Mouse (Mus musculus): ENCODE results near the gene Bpifb6.

Gene Bpifb6

DNA sequence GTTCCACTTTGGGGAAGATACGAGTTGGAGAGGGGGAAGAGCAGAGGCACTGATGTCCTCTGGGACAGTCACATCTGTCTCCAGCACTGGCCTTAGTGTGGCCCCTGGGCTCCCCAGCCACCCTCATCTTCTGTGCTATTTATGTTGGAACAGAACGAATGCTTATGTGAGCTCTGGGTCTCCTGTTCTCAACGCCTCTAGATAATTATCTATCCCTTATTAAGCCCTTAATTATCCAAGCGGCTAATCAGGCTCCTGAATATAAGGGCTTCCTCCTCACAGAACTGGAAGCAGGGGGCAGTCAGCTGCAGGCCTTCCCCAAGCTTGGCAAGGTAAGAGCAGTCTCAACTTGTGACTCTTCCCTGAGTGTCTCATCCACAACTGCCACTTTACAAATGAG lies at the start of gene Bpifb6:
Gene Bpifb6 (plus strand): TSS at position 301 of the 400 bp plus-strand sequence.
- no peak for DNase-seq (ENCODE audit: low read depth, low spot score)

- DNase-seq (ENCODE audit: low read depth, low spot score) = peak; percentile 64
Observed at GRCm38 (mm10) chr2:153851030-153851360, 49.2 kb upstream of the Bpifb6 start.

DNA sequence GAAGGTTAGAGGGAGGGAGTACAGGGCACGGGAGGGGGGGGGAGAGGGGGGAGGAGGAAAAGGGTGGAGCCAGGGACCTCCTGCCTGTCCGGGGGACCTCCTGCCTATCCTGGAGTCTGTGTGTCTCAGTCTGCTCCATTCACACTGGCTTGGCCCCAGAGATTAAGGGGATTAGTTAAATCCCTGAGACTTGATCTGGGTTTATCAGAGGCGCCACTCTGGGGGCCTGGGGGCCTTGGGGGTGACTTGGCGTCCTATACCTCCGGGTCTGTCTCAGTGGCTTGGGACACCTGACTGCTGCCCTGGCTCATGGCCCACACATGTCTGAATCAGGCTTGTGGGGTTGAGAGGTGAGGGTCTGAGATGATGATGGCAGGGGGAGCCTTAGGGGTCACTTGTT lies 46.6 kb upstream of the Bpifb6 start:
- no peak for DNase-seq (ENCODE audit: low read depth, low spot score)

DNA sequence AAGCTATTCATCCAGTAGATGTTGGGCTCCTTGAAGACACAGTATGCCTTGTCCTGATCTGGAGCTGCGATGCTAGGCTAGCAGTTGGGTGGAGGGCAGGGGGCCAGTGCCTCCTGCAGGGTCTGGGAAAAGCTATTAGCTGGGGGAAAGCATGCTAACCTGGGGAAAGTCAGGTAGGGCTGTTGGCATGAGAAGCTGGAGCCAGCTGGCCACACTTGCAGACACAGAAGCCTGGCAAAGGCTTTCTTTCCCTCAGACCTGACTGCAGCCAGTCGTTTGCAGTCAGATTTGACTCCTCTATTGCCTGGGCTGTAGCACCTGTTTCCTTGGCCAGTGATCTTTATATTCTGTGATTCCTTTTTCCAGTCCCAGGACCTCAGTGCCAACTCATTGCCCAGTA lies 40.6 kb upstream of the Bpifb6 start:
- no peak for DNase-seq (ENCODE audit: low read depth, low spot score)

DNA sequence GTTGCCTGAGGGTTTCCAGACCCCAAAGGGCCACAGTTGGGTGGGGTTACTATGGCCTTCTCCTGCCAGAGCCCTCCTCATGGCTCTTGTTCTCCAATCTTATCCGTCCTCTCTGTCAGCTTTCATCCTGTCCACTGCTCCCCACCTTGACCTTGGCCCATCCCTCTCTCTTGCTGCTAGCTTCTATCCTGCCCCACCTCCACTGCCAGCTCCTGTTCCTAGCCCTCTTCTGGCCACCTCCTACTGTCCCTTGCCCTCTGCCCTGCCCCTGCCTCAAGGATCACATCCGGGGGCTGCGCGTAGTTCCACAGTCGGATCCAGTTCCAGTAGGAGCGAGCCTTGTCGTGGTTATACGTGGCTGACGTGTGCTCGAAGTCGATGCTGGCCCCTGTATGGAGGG lies 39.9 kb upstream of the Bpifb6 start:
- DNase-seq (ENCODE audit: low read depth, low spot score) = no peak

GRCm38 (mm10) chr2:153860715-153861114 lies 39.5 kb upstream of the Bpifb6 start:
- no peak for DNase-seq (ENCODE audit: low read depth, low spot score)

- DNase-seq (ENCODE audit: low read depth, low spot score) = no peak
Observed at GRCm38 (mm10) chr2:153861960-153862359, 38.2 kb upstream of the Bpifb6 start.

DNA sequence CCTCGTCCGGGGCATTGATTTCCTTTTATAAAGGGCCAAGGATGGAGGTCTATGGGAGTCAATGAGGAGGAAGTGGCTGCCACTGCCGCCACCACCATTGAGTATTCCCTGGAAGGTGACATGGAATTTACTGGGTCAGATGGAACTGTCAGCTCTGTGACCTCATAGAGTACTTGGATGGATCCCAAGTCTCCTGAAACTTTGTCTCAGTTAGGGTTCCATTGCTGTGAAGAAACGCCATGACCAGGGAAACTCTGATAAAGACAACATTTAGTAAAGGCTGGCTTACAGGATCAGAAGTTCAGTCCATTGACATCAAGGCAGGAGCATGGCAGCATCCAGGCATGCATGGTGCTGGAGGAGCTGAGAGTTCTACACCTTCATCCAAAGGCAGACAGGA lies 29.2 kb upstream of the Bpifb6 start, which contains the start of gene Sun5:
Gene Sun5 (minus strand): TSS at position 101 of the 400 bp plus-strand sequence.
- no peak for DNase-seq (ENCODE audit: low read depth, low spot score)

DNA sequence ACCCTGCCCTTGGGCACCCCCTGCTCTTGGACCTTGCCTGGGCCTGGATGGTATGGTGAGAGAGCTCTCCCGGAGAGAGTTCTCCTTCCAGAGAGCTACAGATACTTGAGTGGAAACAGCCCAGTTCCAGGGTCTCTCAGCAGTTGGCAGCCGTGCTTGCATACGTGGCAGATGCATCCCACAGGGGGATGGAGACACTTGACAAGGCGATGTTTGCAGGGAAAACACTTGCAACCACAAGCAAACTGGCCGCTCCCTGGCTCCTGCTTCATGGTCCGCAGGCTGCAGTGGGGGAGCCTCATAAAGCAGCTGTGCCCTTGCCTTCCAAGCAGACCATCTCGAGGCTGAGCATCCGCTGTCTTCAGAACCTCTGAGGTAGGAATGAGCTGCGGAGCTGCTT lies 25.4 kb upstream of the Bpifb6 start, which contains the start of gene Bpifb2:
Gene Bpifb2 (plus strand): TSS at position 301 of the 400 bp plus-strand sequence.
- no peak for DNase-seq (ENCODE audit: low read depth, low spot score)

- DNase-seq (ENCODE audit: low read depth, low spot score) = no peak
Observed at GRCm38 (mm10) chr2:153899111-153899510, 1.1 kb upstream of the Bpifb6 start.

DNA sequence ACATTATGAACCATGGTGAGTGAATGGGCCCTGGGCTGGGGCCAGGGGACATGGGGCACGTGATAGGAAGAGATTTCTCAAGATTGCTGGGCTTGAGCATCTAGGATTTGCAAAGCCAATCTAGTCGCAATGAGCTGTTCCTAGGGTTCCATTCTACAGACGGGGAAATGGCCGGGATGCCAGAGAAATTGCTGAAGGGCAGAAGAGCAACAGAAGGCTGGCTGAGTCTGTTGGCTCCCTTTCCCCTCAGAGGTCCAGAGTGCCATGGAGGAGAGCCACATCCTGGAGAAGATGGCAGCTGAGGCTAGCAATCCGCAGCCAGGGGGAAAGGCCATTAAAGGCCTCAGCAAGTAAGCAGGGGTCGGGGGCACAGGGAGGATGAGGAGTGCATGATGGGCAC lies 2.5 kb downstream of the Bpifb6 start:
- no peak for DNase-seq (ENCODE audit: low read depth, low spot score)

DNA sequence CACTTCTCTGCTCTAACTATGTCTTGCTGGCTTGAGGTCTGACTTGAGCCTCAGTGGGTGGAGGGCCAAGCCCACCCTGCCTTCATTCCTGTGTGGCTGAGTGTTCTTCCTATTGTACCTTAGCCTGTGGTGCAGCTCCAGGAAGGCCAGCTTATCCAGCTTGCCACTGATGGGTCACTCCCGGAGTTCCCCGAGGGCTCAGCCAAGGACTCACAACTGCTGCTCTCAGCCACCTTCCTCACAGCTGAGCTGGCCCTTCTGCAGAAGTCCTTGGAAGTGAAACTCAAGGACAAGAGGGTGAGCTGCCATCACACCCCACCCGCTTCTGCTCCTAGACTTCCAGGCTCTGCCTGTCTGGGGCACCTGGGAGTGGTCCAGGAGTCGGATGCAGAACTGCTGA lies 6.4 kb downstream of the Bpifb6 start:
- DNase-seq (ENCODE audit: low read depth, low spot score) = no peak

- DNase-seq (ENCODE audit: low read depth, low spot score) = no peak
Observed at GRCm38 (mm10) chr2:153914151-153914550, 14.0 kb downstream of the Bpifb6 start.

DNA sequence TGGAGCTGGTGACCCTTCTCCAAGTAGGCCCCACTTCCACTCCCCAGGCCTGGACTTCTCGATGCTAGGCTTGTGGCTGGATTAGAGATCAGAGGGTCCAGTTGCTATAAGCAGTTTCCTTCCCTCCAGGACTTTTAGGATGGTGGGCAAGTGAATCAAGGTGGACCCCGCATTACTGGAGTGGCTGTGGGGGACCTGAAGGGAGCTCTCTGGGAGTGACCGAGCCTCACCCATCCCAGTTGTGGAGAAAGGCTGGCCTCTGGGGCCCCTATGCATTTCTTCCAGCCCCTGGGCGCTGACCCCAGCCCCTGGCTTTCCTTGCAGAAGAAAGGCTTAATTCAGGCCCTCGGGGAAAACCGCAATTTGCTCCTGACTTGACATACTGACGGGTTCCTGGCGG lies 17.7 kb downstream of the Bpifb6 start, which contains the start of gene Bpifb3:
Gene Bpifb3 (plus strand): TSS at position 301 of the 400 bp plus-strand sequence.
- no peak for DNase-seq (ENCODE audit: low read depth, low spot score)

- DNase-seq (ENCODE audit: low read depth, low spot score) = no peak
Observed at GRCm38 (mm10) chr2:153921246-153921645, 21.1 kb downstream of the Bpifb6 start.

DNA sequence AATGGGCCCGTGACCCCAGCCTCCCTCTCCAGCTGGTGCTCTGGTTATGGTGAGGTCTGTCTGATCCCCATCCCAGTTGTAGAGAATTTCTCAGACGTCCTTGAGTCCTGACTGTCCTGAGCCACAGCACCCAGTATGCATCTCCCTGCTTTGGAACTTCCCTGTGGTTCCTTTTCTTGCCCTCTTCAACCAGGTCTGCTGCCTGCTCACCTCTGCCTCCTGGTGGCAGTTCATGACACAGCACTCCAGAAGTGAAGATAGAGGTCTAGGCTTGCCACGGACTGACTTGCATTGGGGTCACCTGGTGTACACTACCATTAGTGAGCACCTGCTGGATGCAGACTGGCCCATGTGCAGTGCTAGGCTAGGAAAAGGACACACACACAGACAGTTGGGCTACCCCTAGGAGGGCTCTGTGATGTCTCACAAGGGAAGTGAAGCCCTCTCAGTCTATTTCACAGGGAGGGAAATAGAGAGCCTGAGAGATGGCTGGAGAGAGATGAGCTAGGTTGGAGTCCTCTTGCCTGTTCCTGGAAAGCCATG lies 29.8 kb downstream of the Bpifb6 start:
- DNase-seq (ENCODE audit: low read depth, low spot score) = peak; percentile 82

- no peak for DNase-seq (ENCODE audit: low read depth, low spot score)
Observed at GRCm38 (mm10) chr2:153931125-153931524, 30.9 kb downstream of the Bpifb6 start.

DNA sequence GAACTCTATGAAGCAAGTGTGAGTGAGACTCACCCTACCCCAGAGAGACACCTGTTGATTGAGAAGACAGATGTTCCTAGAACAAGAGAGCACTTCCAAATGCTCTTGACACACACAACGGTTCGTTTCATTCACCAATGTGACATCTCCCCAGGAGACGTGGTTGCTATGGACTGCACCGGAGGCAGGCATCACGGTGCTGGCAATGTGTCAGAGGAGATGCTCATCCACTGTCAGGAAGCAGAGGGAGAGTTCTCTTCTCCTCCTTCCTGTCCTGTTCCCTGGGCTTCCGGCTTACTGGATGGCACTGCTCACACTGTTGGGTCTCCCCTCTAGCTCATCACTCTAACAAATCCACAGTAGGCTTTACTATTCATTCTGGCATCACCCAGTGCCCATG lies 33.1 kb downstream of the Bpifb6 start:
- DNase-seq (ENCODE audit: low read depth, low spot score) = no peak

- DNase-seq (ENCODE audit: low read depth, low spot score) = peak; percentile 81
Observed at GRCm38 (mm10) chr2:153935348-153935747, 35.2 kb downstream of the Bpifb6 start.

GRCm38 (mm10) chr2:153937843-153938242 lies 37.7 kb downstream of the Bpifb6 start, which contains the start of gene Bpifb4:
Bpifb4 (plus strand) TSS chr2:153938212.
- DNase-seq (ENCODE audit: low read depth, low spot score) = no peak

DNA sequence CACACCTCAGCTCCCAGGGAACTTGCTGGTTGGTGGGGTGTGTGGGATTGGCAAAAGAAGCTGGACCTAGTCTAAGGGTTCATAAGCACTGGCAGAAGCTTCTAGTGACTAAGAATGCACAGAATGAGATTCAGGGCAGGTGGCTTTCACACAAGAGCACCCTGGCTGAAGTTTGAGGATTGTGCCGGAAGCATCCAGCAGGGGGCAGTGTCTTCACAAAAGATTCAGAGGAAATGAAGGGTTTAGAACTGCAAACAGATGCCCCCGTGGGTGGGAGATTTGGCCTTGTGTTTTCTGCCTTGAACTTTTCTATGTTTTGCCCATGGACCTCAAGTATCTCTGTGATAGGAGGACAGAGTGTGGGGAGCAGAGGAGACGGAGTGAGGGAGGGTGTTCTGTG lies 43.3 kb downstream of the Bpifb6 start:
- peak; percentile 77 for DNase-seq (ENCODE audit: low read depth, low spot score)

DNA sequence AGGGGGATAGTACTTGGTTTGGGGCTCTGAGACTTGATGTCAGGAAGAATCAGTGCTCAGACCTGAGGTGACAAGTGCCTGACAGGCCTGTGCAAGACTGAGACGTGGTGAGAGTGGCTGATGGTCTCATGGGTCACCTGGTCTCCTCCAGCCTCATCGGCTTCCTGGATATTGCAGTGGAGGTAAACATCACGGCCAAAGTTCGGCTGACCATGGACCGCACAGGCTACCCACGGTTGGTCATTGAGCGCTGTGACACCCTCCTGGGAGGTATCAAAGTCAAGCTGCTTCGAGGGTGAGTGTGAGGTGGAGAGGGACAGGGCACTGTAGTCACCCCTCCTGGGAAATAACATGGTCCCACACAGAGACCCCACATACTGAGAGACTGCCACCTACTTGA lies 44.4 kb downstream of the Bpifb6 start:
- DNase-seq (ENCODE audit: low read depth, low spot score) = no peak

- DNase-seq (ENCODE audit: low read depth, low spot score) = peak; percentile 87
Observed at GRCm38 (mm10) chr2:153952897-153953296, 52.7 kb downstream of the Bpifb6 start.

DNA sequence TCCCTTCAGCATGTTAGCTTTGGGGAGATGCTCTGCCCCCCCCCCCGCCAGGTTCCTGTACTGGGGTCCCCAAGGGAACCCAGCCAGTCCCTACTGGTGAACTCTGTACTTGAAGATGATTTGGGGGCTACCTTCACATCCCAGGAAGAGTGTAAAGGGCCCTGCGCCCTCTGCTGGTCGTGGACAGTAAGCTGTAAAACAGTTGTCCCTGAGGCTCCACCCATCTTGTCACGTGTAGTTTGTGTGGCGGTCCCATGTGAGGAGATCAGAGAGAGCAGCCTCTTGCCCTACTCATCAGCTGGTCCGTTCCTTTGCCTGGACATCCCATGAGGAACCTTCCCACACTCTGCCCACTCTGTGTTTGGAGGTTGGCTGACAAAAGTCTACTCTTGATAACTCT lies 53.6 kb downstream of the Bpifb6 start:
- peak; percentile 94 for DNase-seq (ENCODE audit: low read depth, low spot score)
